Mouse (Mus musculus) G1E (cell line): Measurements from ENCODE around the gene Elovl2.
"Not testable (repeated sequence)": the region's sequence is repeated elsewhere in the genome, so short reads cannot be mapped to it uniquely, and the experiment has no call there.

Experiments
- CTCF ChIP-seq: IDR thresholded peaks from 2 replicates; pipeline ENCODE4 v1.5.1; 2012; ENCODE audit warnings: low read depth, low read length, inconsistent platforms, mixed read lengths
- GATA1 ChIP-seq: IDR thresholded peaks from 2 replicates; pipeline ENCODE4 v1.6.1; 2012; ENCODE audit warnings: borderline replicate concordance, low read length, inconsistent platforms, mixed read lengths
- POLR2AphosphoS5 ChIP-seq: IDR thresholded peaks from 2 replicates; pipeline ENCODE4 v1.6.1; 2012; ENCODE audit warnings: low read depth, low read length, inconsistent platforms; ENCODE audit not compliant: insufficient replicate concordance
- TAL1 ChIP-seq: conservative IDR thresholded peaks from 2 replicates; pipeline ENCODE4 v1.6.1; 2012; ENCODE audit warnings: low read depth, low read length, inconsistent platforms, mixed read lengths

DNA sequence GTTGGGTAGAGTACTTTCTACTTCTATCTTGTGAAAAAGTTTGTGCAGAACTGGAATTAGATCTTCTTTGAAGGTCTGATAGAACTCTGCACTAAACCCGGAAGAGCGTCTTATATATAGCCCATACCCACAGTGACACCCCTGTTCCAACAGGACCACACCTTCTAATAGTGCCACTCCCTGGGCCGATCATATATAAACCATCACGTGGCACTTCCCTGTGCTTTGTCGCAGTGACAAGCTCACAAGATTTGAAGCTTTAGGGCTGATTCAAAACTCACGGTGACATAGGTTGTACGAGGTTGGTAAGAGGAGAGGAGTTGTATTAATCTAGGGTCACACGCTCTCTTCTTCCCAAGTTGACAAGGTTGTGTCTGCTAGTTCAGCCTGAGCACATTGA lies 41.4 kb upstream of the Elovl2 start:
- TF ChIP-seq CTCF, GATA1, TAL1, POLR2AphosphoS5: not testable (repeated sequence)
